Mouse (Mus musculus): ENCODE data around the gene Mbl1.

Gene Mbl1

DNA sequence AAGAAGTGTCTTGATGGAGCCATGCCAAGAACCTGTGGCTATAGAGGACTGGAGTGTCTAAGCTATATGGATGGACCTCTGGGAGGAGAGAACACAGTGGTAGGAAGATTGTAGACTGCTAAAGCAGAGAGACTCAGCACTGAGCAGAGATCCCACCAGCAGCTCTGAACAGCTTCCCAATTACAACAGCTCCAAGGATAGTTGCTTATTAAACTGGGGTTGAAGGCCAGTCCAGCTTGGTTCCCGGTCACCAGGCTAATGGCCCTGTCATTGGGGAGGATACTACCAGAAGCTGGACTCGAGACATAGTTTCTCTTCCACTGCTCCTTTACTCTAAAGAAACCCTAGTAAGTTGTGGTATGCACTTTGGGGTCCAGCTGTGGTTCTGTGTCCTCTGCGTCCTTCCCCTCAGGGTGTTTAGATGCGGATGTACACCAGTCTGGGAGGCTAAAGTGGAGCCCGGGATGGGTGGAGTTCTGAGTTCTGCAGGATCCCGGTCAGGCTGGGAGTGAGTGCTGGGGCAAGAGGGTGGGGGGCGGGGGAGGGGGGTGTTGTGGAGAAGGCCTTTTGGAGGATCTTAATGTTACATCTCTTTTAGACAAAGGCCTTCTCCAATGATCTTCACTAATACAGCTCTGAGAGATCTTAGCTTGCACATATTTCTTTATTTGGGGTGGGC is at the start of gene Mbl1:
Mbl1 (plus strand) TSS at position 239 of the 679 bp plus-strand sequence.
- no peak for DNase-seq (ENCODE audit: low spot score)

DNA sequence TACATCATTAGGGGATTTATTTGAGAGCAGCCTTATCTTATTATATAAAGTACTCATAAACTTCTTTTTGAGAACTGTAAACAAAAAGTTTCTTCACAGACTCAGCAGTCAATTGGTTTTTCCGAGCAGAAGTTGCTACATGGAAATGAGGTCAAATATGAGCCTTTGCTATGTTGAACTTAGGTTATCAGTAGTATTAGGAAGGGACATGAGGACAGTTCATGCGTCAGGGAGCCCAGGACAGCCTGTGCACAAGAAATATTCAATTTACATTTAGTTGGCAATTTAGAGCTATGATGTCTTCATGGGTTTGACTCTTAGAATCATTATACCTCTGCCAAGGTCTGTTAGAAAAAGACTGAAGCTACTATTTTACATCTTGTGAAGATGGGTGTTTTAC is 49.0 kb upstream of the Mbl1 start:
- DNase-seq (ENCODE audit: low spot score): no peak

DNA sequence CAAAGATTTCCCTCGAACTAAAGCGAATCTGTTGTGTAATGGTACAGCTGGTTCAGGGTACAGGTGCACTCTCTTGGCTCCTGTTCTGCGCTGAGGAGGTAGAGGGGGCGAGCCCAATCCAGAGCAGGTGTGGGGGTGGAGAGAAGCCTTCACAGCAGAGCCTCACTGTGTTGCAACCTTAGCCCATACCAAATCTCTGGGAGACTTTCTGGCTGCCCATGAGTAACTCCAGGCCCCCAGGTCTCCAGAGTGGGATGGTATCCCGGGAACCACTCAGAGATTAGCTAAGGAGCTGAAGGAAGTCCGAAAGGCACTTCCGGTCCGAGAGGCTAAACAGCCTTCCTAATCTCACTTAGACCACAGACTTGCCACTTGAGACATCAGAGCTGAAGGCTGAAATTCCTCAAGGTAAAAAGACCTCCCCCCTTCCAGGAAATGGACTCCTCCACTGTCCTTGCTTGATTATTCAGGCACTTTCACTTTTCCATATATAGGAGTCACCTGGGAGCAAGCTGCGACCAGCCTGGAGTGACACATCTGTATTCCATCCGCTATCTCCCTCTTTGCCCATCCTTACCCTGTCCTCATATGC is 46.3 kb upstream of the Mbl1 start, which contains the start of gene Mat1a:
Mat1a (plus strand) TSS at position 183 of the 592 bp plus-strand sequence.
- DNase-seq (ENCODE audit: low spot score): no peak

DNA sequence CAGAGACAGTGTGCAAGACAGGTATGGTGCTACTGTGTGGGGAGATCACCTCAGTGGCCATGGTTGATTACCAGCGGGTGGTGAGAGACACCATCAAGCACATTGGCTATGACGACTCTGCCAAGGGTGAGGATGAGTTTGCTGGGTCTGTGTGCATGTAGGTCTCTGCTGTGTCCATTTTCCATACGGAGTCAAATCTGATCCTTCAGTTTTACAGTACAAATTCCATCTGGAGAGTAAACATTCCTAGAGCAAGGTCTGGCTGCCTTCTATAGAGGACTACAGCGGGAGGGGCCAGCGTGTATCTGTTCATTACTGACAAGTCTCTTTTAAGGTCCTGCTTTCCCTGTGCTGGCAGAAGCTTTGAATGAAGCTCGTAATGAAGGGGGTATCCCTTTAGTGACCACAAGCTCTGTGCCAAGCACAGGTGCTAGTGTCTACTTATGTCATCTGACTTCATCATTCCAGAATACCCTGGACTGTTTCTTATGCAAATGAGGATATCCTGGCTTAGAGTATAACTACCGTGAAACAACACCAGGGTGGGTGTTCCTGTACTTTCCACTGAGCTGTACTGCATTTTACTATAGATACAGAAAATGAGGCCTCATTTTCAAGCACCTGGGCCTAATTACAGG is 40.1 kb upstream of the Mbl1 start:
- no peak for DNase-seq (ENCODE audit: low spot score)

DNA sequence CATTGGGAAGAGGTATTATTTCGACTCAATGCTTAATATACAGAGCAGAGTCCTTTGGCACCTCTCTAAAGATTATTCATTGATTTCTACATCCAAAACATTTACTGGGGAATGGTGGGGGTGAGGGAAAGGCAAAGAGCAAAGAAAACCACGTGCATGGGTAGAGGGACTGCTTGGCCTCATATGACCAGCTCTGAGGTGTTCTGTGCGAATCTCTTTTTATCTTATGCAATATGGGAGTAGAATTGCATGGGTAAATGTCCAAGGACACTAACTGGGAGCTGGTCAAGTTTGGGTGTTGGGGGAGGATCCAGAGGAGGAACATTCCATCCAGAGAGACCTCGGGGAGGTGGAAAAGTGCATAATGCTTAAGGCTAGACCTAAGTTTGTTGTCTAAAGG is 38.3 kb upstream of the Mbl1 start:
- DNase-seq (ENCODE audit: low spot score): no peak

DNA sequence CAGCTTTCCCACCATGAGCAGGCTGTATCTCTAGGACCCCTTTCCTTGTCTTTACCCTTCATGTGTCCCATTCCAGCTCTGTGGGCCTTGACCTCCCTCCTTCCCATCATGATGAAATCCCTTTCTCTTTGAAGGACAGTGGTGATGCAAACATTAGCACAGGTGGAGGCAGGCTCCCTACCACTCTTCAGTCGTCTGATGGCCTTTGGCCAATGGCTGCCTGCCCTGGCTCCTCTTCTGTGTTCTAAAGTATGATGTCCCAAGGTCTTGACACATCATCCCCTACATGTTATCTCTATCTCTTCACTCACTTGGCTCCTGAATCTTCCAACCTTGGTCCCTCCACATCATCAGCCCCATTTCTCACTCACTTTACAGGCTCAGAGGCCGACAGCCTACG is 35.0 kb upstream of the Mbl1 start:
- DNase-seq (ENCODE audit: low spot score): no peak

DNA sequence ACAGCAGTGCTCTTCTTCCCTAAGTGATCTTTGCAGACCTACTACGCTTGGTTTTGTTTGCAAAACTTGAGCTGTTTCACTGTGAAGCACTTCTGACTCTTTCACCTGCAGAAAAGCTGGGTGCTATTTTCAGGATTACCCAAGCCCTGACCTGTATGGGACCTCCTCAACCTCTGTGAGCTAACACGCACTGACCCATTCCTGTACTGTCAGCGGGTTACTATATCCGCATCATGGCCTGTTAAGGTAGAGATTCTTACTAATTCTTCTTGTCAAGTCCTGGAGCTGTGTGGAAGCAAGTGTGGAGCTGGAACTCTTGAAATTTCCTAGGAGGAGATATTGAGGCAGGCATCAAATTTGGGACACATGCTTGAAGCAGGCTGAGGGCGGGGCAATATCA is 26.6 kb upstream of the Mbl1 start:
- DNase-seq (ENCODE audit: low spot score): no peak

DNA sequence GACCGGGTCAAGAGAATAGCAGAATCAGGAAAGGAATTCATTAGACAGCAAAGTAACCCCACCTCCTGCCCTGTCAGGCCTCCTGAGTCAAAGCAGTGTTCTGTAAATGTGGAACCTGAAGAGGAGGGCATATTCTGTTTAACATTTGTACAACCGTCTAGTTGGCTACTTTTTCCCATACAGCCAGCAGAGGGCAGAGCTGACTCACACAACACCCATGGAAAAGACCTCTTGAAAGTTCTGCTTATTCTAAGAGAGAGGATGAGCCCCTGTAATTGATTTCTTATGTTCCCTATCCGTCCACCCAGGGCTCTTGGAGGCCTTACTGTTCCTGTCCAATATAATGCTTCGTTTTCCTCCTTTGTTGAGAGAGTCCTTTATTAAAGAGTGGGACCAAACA is 23.3 kb upstream of the Mbl1 start:
- no peak for DNase-seq (ENCODE audit: low spot score)

DNA sequence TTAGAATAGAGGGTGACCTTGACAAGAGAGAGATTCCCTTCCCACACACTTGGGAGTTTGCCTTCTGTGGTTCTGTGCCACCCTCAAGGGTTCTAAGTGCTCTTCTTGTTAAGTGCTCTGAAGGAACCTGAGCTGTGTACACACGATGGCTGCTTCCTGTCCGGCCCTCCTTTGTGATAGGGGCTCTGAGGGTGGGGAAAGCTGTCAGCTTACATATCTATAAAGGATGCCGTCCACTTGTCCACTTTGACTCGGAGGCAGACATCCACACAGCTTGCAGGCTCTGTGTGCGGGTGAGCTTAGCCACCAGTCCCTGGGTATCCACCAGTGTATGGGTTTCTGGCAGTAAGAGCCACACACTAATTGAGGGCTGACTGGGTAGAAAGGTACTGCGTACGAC is 19.7 kb upstream of the Mbl1 start, which contains the start of gene Sftpa1:
Sftpa1 (plus strand) TSS at position 243 of the 400 bp plus-strand sequence.
- DNase-seq (ENCODE audit: low spot score): no peak

DNA sequence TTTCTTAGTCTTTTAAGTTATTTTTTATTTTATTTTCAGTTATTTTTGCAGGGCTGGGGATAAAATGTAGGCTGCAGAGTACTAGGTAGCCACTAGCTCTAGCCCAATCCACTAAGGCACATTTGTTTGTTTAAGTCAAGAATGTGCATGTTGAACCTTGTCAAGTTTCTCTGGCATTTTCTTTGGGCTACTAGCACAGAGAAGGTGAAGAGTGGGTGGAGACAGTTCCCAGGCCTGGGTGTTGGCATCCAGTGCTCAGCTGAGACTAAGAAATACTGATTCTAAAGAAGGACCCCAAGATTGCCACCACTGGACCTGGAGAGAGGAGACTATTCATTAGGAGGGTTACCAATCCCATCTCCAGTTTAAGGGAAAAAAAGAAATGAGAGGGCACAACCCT is 14.3 kb upstream of the Mbl1 start:
- no peak for DNase-seq (ENCODE audit: low spot score)

DNA sequence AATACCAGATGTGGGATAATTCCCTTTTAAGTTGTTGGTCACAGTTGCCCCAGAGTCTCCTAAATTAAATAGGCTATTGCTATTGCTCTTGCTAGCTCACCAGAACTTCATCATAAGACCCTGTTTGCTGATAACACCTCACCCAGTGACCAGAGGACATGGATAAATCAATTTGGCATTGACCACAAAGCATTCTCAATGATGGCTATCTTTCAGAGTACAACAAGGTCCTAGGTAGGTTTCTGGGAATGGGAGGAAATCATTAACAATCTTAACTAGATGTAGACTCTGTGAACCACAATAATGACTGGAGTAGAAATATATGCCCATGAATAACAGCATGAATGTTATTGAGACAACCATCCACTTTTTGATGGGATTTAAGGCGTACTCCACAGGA is 10.6 kb upstream of the Mbl1 start:
- no peak for DNase-seq (ENCODE audit: low spot score)

DNA sequence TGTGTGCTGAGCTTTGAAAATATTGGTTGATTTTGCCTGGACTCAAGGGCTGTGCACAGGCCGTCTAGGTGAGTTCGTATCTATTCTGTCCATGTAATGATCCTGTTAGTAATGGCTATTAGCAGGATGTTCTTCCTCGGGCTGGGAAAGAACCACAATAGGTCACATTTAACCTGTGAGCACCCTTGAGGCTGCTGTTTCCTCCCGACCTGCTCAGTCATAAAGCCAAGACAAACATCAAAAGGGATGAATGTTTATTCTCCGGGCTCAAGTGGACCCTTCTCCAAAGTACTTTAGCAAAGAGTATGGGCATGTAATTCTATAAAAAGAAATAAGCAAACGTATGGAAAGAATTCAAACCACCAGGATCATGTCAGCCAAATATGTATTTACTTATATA is 5.2 kb upstream of the Mbl1 start:
- no peak for DNase-seq (ENCODE audit: low spot score)

DNA sequence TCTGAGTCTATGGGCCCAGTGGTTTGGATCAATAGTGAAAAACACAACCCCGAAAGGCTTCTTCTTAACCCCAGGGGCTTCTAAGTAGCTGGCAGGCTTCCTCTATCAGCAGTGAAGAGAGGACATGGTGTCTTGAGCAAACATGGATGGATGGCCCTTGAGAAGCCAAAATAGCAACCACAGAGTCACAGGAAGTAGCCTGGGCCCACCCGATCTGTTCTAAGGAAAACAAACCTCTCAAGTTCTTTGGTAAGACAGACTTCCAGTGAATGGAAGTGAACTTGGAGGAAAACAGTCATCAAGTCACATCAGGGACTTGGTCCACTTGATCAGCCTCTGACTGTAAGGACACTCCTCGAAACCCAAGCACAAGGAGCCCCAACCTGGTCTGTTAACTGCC is 4.3 kb upstream of the Mbl1 start:
- no peak for DNase-seq (ENCODE audit: low spot score)

DNA sequence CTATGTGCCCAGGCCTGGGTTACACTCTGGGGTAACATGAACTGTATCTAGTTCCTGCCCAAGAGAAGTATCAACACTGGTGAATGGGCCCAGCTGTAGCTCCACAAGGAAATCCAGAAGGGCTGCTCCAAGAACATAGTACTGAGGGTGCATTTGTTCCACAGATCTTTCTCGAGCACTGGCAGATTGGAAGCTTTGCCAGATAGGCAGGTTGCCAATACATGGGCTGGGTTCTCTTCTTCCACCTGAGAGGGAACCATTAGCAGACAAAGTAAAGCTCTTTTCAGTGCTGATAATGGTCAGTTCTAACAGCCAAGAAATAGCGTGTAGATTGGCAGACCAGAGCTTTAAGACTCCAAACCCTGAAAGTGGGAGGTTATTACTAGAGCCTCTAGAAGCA is 3.9 kb upstream of the Mbl1 start:
- DNase-seq (ENCODE audit: low spot score): no peak

DNA sequence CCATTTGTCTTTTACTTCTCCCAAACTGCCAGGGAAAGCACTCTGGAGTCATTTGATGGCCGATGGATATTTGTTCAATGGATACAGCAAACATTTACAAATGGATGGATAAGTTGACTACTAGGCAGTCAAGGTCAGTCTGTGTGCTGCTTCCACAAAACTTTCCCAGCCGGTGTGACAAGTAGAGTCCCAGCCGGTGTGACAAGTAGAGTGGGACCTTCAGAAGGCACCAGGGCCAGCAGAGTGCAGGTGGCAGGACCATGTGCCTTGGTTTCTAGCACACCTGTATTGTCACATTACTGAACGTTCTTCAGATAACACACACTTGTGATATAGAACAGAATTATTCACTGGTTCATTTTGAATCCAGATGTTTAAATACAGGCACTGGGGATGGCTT is 8.8 kb downstream of the Mbl1 start:
- no peak for DNase-seq (ENCODE audit: low spot score)

DNA sequence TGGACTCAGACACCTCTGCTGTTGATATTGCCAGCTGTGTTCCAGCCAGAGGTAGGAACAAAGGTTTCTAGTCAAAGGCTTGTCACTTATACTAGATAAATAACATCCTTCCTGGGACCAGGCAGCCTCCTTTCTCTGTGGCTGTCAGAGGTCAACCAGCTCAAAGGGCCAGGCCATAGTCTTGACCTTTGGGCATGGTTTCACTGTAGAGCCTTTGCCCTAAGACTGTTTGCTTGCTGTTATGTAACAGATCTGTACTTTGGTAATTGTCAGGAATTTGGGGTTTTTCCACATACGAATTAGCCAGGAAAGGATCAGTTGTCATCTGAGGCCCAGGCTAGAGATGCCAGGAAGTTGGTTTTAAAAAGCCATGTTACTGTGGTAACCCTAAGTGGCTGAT is 9.5 kb downstream of the Mbl1 start:
- no peak for DNase-seq (ENCODE audit: low spot score)

DNA sequence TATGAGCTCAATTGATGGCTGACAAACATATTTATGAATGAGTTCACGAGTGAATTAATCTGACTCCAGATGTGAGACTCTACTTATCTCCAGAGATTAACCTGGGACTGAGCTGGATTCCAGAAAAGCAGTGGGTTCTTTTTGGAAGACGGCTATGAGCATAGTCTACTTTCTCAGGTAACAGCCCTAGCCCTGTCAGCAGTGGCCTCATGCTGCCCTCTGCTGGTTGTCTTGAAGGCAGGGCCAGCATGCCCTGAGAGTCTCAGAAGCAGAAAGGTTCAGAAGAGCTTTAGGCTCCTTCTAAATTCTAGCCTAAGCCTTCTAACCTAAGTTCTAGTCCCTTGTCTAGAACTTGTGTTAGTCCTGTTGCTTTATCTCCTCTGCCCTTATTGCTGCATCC is 11.4 kb downstream of the Mbl1 start:
- DNase-seq (ENCODE audit: low spot score): peak; percentile 8

DNA sequence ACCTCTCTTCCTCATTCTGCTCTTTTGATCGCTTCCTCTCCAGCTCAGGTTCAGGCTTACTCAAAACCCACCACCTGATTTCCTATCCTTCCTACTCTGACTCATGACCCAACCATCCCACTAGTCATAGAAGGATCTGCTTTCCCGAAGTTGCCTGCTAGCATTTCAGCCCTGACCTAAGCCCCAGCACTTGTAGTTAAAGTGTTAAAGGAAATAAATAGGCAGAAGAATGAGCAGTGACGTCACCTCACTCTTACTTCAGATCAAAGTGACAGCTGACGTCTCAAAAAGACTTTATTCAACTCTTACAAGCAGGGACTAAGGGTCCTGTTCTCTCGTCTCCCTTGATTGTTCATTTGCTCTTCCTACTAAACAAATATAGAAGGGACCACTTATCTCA is 16.0 kb downstream of the Mbl1 start:
- no peak for DNase-seq (ENCODE audit: low spot score)

DNA sequence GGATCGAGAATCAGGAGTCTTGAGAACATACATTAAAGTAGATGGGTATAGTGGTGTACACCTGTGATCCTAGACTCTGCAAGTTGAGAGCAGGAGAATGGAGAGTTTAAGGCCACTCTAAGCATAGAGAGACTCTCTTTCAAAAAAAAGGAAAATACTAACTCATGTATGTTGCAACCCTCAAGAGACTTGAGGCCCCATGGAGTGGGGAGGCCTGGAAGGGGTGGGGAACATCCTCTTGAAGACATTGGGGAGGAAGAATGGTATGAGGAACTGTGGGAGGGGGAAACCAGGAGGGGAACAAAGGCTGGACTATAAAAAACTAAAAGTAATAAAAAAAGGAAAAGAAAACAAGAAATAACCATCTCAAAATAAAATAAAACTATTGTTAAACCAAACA is 17.3 kb downstream of the Mbl1 start:
- no peak for DNase-seq (ENCODE audit: low spot score)

DNA sequence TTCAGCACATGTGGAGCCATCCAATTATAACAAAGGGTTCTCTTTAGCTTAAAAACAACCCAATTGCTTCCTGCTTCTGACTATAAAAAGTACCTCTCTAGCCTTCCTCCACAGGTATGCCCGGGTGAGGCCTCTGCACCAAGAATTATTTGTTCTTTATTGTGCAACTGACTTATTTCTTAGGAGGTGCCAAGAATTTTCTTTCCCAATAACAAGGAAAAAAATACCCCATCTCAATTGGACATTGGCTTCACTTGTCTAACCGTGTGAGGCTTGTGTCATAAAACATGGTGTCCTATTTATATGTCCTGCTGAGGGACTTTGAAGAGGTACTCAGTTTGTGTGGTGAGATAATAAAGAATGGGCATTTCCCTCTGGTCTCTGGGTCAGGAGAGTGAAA is 19.3 kb downstream of the Mbl1 start:
- no peak for DNase-seq (ENCODE audit: low spot score)

DNA sequence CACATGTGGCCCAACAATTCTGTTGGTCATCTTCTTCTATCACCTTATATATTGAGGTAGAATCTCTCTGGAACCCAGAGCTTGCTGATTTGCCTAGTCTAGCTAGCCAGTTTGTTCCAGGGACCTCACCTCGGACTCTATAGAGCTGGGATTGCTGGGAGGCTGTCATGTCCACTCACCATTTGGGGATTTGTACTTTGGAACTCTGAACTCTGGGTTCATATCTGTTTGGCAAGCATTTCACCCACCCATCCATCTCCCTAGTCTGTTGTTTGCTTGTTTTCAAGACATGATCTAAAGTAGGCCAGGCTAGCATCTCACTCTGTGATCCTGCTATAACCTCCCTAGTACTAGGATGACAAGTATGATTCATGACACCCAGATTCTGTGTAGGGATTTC is 23.5 kb downstream of the Mbl1 start:
- no peak for DNase-seq (ENCODE audit: low spot score)

DNA sequence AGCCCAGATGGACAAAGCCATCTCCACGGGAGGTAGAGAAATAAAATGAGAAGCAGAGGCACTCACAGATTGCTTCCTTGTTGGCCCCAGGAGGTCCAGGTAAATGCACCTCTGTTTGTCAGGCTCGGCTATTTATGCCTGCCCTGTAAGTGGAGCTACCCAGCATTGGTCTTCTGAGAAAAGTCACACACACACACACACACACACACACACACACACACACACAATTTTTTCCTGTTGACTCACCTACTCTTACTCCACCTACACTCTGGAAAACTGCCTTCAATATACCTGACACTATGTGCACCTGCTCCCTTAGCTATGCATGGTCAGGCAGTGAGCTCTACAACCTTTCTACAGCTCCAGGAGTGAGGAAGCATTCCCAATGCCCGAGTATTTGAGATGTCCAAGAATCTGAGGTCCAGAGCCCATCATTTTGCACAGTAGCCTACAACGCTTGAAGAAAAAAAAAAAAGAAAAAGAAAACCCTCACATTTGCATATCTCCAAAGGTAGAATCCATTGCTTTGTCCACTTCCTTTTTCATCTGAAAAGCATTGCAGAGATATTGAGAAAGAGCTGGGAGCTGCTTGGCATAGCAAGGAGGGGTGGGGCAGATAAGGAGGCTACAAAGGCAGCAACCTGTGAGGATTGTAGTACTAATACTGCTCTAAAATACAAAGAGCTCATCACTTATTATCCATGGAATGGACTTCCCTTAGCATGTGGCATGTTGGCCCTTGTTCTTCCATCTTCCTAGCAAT is 34.0 kb downstream of the Mbl1 start, which contains the start of gene Sftpd:
Sftpd (minus strand) TSS at position 91 of the 763 bp plus-strand sequence.
- DNase-seq (ENCODE audit: low spot score): no peak

DNA sequence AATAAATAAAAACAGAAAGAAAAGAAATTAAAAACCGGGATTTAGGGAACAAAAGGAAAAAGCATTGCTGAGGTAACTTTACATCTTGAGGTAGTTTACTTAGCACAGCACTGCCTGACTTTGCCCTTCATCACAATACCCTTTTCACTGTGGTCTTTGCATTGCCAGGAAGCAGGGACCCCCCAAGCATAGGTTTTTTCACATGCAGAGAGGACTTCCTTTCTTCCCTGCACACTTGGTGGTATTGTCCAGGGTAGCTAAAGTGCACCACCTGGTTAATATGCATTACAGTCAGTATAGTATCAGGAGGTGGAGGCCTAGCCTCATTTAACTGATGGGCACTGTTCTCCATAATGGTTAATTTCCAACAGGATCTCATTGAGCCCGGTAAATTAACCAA is 38.2 kb downstream of the Mbl1 start:
- no peak for DNase-seq (ENCODE audit: low spot score)
